Mouse (Mus musculus): ENCODE data around the gene Abcd2.

Abcd2 gene

GRCm38 (mm10) chr15:91191412-91192222, at the start of gene Abcd2:
Gene Abcd2, minus strand, starts transcription at chr15:91191799.
- DNase-seq (ENCODE audit: low spot score in 2 of 2): peak; percentile 68 to 77

DNA sequence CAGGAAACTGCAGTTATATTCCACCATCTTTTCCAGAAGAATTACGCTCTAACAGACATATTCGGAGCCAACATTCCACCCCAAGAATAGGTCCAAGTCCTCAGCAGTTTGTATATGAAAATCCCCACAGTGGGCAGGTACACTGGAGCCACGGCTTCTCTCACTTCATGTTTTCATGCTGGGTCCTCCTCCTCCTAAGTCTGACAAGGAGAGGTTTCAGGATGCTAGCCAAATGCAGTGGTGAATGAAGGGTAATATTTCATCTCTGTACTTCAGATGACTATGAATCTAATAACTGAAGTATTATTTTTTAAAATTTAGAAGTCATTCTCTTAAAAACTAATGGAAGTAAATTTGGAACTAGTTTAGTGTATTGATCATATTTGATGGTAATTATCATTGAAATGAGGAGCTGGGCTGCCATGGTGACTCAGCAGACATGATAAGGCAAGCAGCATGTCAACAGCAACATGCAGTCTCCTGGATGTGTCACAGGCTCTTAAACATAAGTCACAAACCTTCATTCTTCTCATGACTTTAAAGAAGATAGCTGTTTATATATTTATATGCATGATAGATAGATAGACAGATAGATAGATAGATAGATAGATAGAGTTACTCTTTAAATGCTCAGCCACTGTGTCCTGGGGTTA, 49.2 kb upstream of the Abcd2 start:
- no peak for DNase-seq (ENCODE audit: low spot score in 2 of 2)

- no peak for DNase-seq (ENCODE audit: low spot score in 2 of 2)
Measured at GRCm38 (mm10) chr15:91237294-91237693, 45.7 kb upstream of the Abcd2 start.

GRCm38 (mm10) chr15:91206518-91206917, 14.9 kb upstream of the Abcd2 start:
- DNase-seq (ENCODE audit: low spot score in 2 of 2): no peak

GRCm38 (mm10) chr15:91203521-91203920, 11.9 kb upstream of the Abcd2 start:
- no peak for DNase-seq (ENCODE audit: low spot score in 2 of 2)

DNA sequence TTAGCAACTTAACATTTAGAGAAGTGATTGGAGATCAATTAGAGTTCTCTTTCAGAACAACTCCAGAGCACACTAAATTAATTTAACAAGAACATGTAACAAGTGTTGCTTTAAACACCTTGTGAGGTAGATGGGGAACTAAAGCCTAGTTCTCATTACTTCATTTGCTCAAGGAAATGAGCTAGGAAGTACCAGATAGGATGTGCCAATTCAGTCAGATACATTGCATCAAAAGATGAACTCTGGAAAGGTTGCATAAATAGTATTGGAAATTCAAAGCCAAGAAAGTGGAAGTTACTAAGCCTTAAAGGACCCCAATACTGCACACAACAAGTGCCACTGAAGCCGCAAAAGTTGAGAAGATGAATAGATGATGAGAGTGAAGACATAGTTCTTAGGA, 10.9 kb upstream of the Abcd2 start:
- DNase-seq (ENCODE audit: low spot score in 2 of 2): no peak

DNA sequence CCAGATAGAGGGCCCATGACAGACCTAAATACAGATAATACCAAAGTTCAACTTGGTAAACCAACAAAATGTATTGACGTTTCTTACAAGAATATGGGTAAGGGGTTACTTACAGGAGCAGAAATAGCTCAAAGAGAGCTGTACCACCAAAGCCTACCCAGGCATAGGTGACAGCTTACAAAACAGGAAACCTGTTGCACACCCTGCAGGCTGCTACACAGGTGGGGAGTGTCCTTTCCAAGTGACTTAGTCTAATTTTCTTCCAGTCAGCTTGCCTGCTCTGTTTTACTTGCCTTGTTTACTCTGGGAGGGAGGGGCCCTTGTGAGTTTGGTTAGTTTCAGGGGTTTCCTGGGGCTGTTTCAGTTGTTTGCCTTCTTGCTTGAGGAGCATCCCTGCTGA, 9.2 kb upstream of the Abcd2 start:
- DNase-seq (ENCODE audit: low spot score in 2 of 2): no peak

DNA sequence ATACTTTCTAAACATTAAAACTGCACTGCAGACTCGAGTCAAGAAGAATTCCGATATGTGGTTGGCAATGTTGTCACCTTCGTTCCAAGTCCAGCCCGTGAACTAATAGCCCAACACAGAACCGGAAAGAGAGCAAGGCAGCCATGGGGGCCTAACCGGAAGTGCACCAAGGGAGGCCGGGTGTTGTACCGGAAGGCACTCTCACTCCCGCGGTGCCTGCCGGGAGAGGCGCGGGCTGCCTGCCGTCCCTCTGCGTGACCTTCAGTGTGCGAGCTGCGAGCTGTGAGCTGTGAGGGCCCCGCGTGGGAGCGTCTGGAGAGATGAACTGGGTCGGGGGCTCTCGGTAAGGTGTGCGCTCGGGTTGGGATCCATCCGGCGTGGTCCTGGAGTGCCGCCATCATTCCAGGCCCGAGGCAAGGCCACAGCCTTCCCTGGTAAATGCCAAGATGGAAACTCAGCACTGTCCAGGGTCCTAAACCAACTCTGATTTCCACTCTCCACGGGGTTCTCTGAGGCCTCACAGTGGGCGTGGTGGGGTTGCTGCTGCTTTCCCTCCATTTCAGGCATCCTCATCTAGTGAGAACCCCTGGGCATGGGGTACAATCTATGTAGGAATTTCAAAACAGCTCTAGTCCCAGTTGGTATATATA, 7.8 kb upstream of the Abcd2 start, which contains the start of gene CN725425:
Gene CN725425, plus strand, starts transcription at position 239 of the 650 bp plus-strand sequence.
- no peak for DNase-seq (ENCODE audit: low spot score in 2 of 2)

GRCm38 (mm10) chr15:91192223-91192598, 612 bp upstream of the Abcd2 start:
- DNase-seq (ENCODE audit: low spot score in 2 of 2): no peak

GRCm38 (mm10) chr15:91190519-91191207, 936 bp downstream of the Abcd2 start:
- DNase-seq (ENCODE audit: low spot score in 2 of 2): no peak

- DNase-seq (ENCODE audit: low spot score in 2 of 2): no peak
Measured at GRCm38 (mm10) chr15:91190026-91190425, 1.6 kb downstream of the Abcd2 start.

- DNase-seq (ENCODE audit: low spot score in 2 of 2): no peak
Measured at GRCm38 (mm10) chr15:91186358-91186757, 5.2 kb downstream of the Abcd2 start.

- no peak for DNase-seq (ENCODE audit: low spot score in 2 of 2)
Measured at GRCm38 (mm10) chr15:91179911-91180622, 11.5 kb downstream of the Abcd2 start.

GRCm38 (mm10) chr15:91178656-91179314, 12.8 kb downstream of the Abcd2 start:
- DNase-seq (ENCODE audit: low spot score in 2 of 2): no peak

DNA sequence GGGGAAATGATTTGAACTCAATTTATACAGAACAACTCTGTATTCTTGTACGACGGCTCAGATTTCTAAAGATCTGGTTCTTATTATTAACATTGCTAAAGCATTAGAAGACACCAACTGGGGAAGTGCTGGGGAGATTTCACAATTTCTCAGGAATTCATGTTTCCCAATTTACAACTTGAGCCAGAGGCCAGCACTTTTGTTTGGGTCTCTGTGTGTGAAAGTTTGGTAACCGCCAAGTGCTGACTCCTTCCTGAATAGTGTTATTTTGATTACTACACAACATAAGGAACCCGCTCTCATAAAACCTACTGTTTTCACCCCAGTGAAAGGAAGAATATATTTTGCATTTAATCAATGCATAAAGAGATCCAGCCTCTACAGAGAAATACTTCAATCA, 19.4 kb downstream of the Abcd2 start:
- no peak for DNase-seq (ENCODE audit: low spot score in 2 of 2)

GRCm38 (mm10) chr15:91171332-91171731, 20.3 kb downstream of the Abcd2 start:
- no peak for DNase-seq (ENCODE audit: low spot score in 2 of 2)

GRCm38 (mm10) chr15:91170602-91171328, 20.8 kb downstream of the Abcd2 start:
- no peak for DNase-seq (ENCODE audit: low spot score in 2 of 2)

- DNase-seq (ENCODE audit: low spot score in 2 of 2): no peak
Measured at GRCm38 (mm10) chr15:91167850-91168562, 23.6 kb downstream of the Abcd2 start.

- DNase-seq (ENCODE audit: low spot score in 2 of 2): peak in 1 of 2 experiments; percentile 36
Measured at GRCm38 (mm10) chr15:91165021-91165420, 26.6 kb downstream of the Abcd2 start.
